Mouse (Mus musculus): ENCODE results near the gene Phf5a.

Gene Phf5a

DNA sequence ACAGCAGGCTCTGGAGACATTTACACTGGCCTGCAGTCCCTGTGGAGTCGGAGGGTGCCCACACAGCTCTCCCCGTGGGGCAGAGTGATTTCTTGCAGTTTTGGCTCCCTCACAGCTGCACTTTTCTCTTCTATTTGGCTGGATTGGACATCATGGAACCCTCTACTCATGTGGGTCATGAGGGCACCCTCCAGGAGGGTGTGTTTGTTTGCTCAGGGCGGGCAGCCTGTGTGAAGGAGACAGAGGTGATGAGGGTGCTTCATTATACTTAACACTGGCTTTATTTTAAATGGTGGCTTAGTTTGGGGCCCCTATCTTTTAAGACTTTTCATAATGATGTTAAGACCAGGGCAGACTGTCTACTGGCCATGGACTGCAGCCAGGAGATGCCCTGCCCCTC, 46.9 kb downstream of the Phf5a start:
- no peak for DNase-seq (ENCODE audit: low spot score)

DNA sequence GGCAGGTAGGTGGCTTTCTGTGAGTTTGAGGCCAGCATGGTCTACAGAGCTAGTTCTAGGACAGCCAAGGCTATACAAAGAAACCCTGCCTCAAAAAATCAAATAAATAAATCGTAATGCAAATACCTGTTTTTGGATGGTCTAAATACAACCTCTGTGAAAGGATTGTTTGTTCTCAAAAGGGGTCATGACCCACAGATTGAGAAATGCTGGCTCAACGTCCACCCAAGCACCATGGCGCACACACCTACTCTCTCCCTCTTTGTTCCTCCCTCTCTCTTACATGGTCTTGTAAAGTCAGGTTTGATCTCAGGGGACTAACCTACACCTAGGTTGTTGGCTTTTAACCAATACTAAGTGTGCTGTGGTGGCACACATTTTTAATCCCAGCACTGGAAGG, 49.1 kb downstream of the Phf5a start:
- DNase-seq (ENCODE audit: low spot score), result no peak

DNA sequence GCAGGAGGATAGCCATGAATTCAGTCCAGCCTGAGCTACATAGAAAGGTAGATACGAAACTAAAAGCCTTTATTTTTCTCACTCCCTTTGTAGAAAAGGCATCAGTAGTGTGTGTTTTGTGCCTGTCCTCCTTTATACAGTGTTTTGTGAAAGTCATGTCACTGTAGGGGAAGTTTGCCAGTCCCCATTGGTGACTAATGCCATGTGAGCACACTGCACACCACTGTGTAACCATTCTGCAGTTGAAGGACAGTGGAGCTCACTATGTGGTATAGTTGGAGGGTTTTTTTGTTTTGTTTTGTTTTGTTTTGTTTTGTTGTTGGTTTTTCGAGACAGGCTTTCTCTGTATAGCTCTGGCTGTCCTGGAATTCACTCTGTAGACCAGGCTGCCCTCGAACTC, 53.3 kb downstream of the Phf5a start:
- DNase-seq (ENCODE audit: low spot score), result no peak

DNA sequence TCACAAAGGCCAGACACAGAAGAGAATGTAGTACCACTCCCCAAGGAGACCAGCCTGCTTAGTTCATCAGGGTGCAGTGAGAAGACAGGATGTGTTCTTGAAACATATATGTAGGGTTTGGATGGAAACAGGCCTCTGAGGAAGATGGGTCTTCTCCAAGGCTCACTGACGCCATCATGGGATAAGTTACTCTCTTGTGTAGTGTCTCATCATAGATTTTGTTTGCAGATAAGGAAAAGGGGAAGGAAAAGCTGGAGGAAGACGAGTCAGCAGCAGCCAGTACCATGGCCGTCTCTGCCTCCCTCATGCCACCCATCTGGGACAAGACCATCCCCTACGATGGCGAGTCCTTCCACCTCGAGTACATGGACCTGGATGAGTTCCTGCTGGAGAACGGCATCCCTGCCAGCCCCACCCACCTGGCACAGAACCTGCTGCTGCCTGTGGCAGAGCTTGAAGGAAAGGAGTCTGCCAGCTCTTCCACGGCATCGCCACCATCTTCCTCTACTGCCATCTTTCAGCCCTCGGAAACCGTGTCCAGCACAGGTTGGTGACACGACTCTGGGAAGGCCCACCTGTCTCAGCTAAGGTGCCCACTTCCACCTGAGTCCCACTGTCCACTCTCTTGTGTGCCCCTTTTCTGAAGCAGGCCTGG, 56.9 kb downstream of the Phf5a start:
- no peak for DNase-seq (ENCODE audit: low spot score)

All from left cerebral cortex, adult 11 months (tissue).